Mouse (Mus musculus) liver, embryonic 11.5 days (tissue): ENCODE measurements around the gene Grik1. TPM values are rescaled to one million over a fixed set of nuclear protein-coding genes. Genes with fewer than 3 reads are reported as not detected.
A peak's percentile ranks its signal among the peaks of the same experiment; 100 is the strongest.

ENCODE experiments used
- ATAC-seq: fragments of 200-750 bp; cut with Nextera tagmentation; replicated peaks from 2 replicates; pipeline ENCODE4 v1.8.0; 2017; ENCODE audit warnings: moderate number of reproducible peaks, mild to moderate bottlenecking, moderate TSS enrichment, moderate library complexity; ENCODE audit not compliant: low FRiP score
- DNase-seq: peaks from one replicate; pipeline ENCODE4 v3.0.0-alpha.2; 2017; ENCODE audit warnings: low spot score
- H3K27ac ChIP-seq: fragments of 300-500 bp; sonication (generic); 2 replicates; pipeline ENCODE4 v1.5.1; 2014; ENCODE audit warnings: mild to moderate bottlenecking, low read depth, low read length, control low read depth
- H3K27me3 ChIP-seq: fragments of 300-500 bp; sonication (generic); replicated peaks from 2 replicates; pipeline ENCODE4 v1.6.1; 2014; ENCODE audit warnings: low read length, mixed read lengths; ENCODE audit not compliant: control insufficient read depth, insufficient read depth
- H3K36me3 ChIP-seq: fragments of 300-500 bp; sonication (generic); 2 replicates; pipeline ENCODE4 v1.6.1; 2014; ENCODE audit warnings: mild to moderate bottlenecking, low read length, moderate library complexity, mixed read lengths; ENCODE audit not compliant: control insufficient read depth, insufficient read depth
- H3K4me1 ChIP-seq: fragments of 300-500 bp; sonication (generic); replicated peaks from 2 replicates; pipeline ENCODE4 v1.6.1; 2014; ENCODE audit warnings: low read length, mixed read lengths; ENCODE audit not compliant: control insufficient read depth, insufficient read depth
- H3K4me2 ChIP-seq: fragments of 300-500 bp; sonication (generic); 2 replicates; pipeline ENCODE4 v1.6.1; 2014; ENCODE audit warnings: mild to moderate bottlenecking, control low read depth, moderate library complexity
- H3K4me3 ChIP-seq: fragments of 300-500 bp; sonication (generic); 2 replicates; pipeline ENCODE4 v1.5.1; 2014; ENCODE audit warnings: low read depth, low read length, control low read depth
- H3K9ac ChIP-seq: fragments of 300-500 bp; sonication (generic); 2 replicates; pipeline ENCODE4 v1.6.1; 2014; ENCODE audit warnings: low read depth, low read length, control low read depth
- H3K9me3 ChIP-seq: fragments of 300-500 bp; sonication (generic); 2 replicates; pipeline ENCODE4 v1.6.1; 2016; ENCODE audit warnings: low read length, inconsistent platforms, mixed read lengths; ENCODE audit not compliant: control insufficient read depth
- WGBS: fragments of 180-500 bp; shearing (Covaris S2); extraction: QIAGEN DNeasy Blood & Tissue Kit; methylation state at CpG from one replicate; pipeline ENCODE4 v1.1.7; 2014; 5-methylcytosine and 5-hydroxymethylcytosine counted together
- polyA plus RNA-seq: library from polyadenylated mRNA; unstranded; fragments of >200 nt; fragmentation: Nextera tagmentation; extraction: Ambion mirVana; gene quantifications from 2 replicates; pipeline ENCODE4 v1.2.1, GENCODE M21; 2014

Grik1 gene
- polyA plus RNA-seq, 1 experiment from 2014 or later: 0.33 TPM

- Histone ChIP-seq H3K9me3 (no peaks in the 10 kb centered on the region), H3K4me3 (no peak overlapping the region), H3K27me3 (no peaks in the 10 kb centered on the region), H3K27ac (no peak overlapping the region), H3K4me1 (no peaks in the 10 kb centered on the region), H3K36me3 (no peaks in the 10 kb centered on the region), H3K4me2 (no peak overlapping the region), H3K9ac (no peak overlapping the region)
- DNase-seq: no peak
- ATAC-seq: no peak
- 80% methylated on average over 6 of the region's 6 CpGs for WGBS
Observed at GRCm38 (mm10) chr16:87961419-87961818, 328.6 kb downstream of the Grik1 start.

GRCm38 (mm10) chr16:87957449-87957848, 332.6 kb downstream of the Grik1 start:
- DNase-seq (no peak), ATAC-seq (no peak)
- Histone ChIP-seq H3K27ac (no peak overlapping the region), H3K27me3 (no peaks in the 10 kb centered on the region), H3K36me3 (no peaks in the 10 kb centered on the region), H3K4me3 (no peak overlapping the region), H3K4me1 (no peaks in the 10 kb centered on the region), H3K9ac (no peak overlapping the region), H3K9me3 (no peaks in the 10 kb centered on the region), H3K4me2 (no peak overlapping the region)
- WGBS: 84% methylated on average over 10 of the region's 10 CpGs

GRCm38 (mm10) chr16:87956178-87956577, 333.9 kb downstream of the Grik1 start:
- H3K36me3 ChIP-seq: no peaks in the 10 kb centered on the region
- H3K9me3 ChIP-seq: no peaks in the 10 kb centered on the region
- no peaks in the 10 kb centered on the region for H3K4me1 ChIP-seq
- ATAC-seq (no peak), DNase-seq (no peak)
- H3K4me2 ChIP-seq: no peak overlapping the region
- no peak overlapping the region for H3K9ac ChIP-seq
- no peak overlapping the region for H3K4me3 ChIP-seq
- H3K27ac ChIP-seq: no peak overlapping the region
- WGBS: 53% methylated on average over 5 of the region's 5 CpGs
- no peaks in the 10 kb centered on the region for H3K27me3 ChIP-seq

GRCm38 (mm10) chr16:87954715-87955441, 335.2 kb downstream of the Grik1 start:
- no peaks in the 10 kb centered on the region for H3K36me3 ChIP-seq
- WGBS: 77% methylated on average over 9 of the region's 9 CpGs
- ATAC-seq: peak; percentile 39; the same call in 1 of the 2 replicates
- H3K9ac ChIP-seq: no peak overlapping the region
- no peak overlapping the region for H3K4me2 ChIP-seq
- DNase-seq: no peak
- H3K4me1 ChIP-seq: no peaks in the 10 kb centered on the region
- H3K4me3 ChIP-seq: no peak overlapping the region
- H3K27me3 ChIP-seq: no peaks in the 10 kb centered on the region
- H3K9me3 ChIP-seq: no peaks in the 10 kb centered on the region
- H3K27ac ChIP-seq: no peak overlapping the region

- ATAC-seq: no peak
- Histone ChIP-seq H3K9me3 (no peaks in the 10 kb centered on the region), H3K27ac (no peak overlapping the region), H3K4me3 (no peak overlapping the region), H3K36me3 (no peaks in the 10 kb centered on the region), H3K9ac (no peak overlapping the region), H3K4me1 (no peaks in the 10 kb centered on the region), H3K27me3 (no peaks in the 10 kb centered on the region), H3K4me2 (no peak overlapping the region)
- WGBS: 79% methylated on average over 4 of the region's 4 CpGs
- DNase-seq: no peak
Observed at GRCm38 (mm10) chr16:87953176-87953575, 336.9 kb downstream of the Grik1 start.

GRCm38 (mm10) chr16:87949881-87950280, 340.2 kb downstream of the Grik1 start:
- Histone ChIP-seq H3K4me2 (no peak overlapping the region), H3K27ac (no peak overlapping the region), H3K4me3 (no peak overlapping the region), H3K4me1 (no peaks in the 10 kb centered on the region), H3K36me3 (no peaks in the 10 kb centered on the region), H3K27me3 (no peaks in the 10 kb centered on the region), H3K9ac (no peak overlapping the region), H3K9me3 (no peaks in the 10 kb centered on the region)
- DNase-seq (no peak), ATAC-seq (no peak)
- WGBS: 87% methylated on average over 11 of the region's 11 CpGs

- WGBS: 66% methylated on average over 4 of the region's 4 CpGs
- no peak overlapping the region for H3K9ac ChIP-seq
- H3K4me2 ChIP-seq: no peak overlapping the region
- DNase-seq (no peak), ATAC-seq (no peak)
- H3K36me3 ChIP-seq: no peaks in the 10 kb centered on the region
- H3K4me3 ChIP-seq: no peak overlapping the region
- H3K4me1 ChIP-seq: no peaks in the 10 kb centered on the region
- no peak overlapping the region for H3K27ac ChIP-seq
- H3K27me3 ChIP-seq: no peaks in the 10 kb centered on the region
- no peaks in the 10 kb centered on the region for H3K9me3 ChIP-seq
Observed at GRCm38 (mm10) chr16:87948122-87948521, 341.9 kb downstream of the Grik1 start.

GRCm38 (mm10) chr16:87944318-87944717, 345.7 kb downstream of the Grik1 start:
- ATAC-seq: peak; percentile 73
- 70% methylated on average over 1 of the region's 1 CpGs for WGBS
- Histone ChIP-seq H3K4me2 (no peak overlapping the region), H3K4me1 (no peaks in the 10 kb centered on the region), H3K27me3 (no peaks in the 10 kb centered on the region), H3K9me3 (no peaks in the 10 kb centered on the region), H3K4me3 (no peak overlapping the region), H3K36me3 (no peaks in the 10 kb centered on the region), H3K27ac (no peak overlapping the region), H3K9ac (no peak overlapping the region)
- DNase-seq: no peak

GRCm38 (mm10) chr16:87942103-87942865, 347.8 kb downstream of the Grik1 start:
- Histone ChIP-seq H3K9me3 (no peaks in the 10 kb centered on the region), H3K4me1 (no peaks in the 10 kb centered on the region), H3K4me3 (no peak overlapping the region), H3K9ac (no peak overlapping the region), H3K27me3 (no peaks in the 10 kb centered on the region), H3K27ac (no peak overlapping the region), H3K36me3 (no peaks in the 10 kb centered on the region), H3K4me2 (no peak overlapping the region)
- 84% methylated on average over 13 of the region's 13 CpGs for WGBS
- no peak for DNase-seq
- ATAC-seq: no peak
